Mouse (Mus musculus) stomach, postnatal 0 days (tissue): ENCODE data around the gene Sptlc2.

Experiments
- CTCF ChIP-seq: IDR thresholded peaks from 2 replicates; pipeline ENCODE4 v1.5.1; 2016; ENCODE audit warnings: antibody characterized with exemption, low read depth, mild to moderate bottlenecking, moderate library complexity
- EP300 ChIP-seq: optimal IDR thresholded peaks from 2 replicates; pipeline ENCODE3; 2016; ENCODE audit warnings: antibody characterized with exemption

DNA sequence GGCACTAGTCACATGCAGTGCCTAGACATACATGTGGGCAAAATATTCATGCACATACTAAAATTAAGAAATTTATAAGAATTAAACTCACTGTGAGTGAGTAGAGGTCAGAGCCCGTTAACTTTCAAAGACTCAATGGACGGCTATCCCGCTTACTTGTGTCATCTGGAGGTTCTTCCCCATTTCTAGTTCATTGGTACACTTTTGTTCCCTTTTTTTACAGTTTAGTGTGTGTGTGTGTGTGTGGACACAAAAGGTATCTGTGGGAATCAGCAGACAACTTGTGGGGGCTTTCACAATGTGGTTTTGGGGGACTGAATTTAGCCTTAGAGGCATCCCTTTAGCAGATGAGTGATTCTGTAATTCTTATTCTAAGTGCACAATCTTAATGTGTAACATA is 62.7 kb downstream of the Sptlc2 start:
- TF ChIP-seq CTCF (no peak), EP300 (no peak)
